Mouse (Mus musculus) hindbrain, embryonic 11.5 days (tissue): ENCODE data around the gene E330014E10Rik. TPM values are rescaled to one million over a fixed set of nuclear protein-coding genes. Genes with fewer than 3 reads are reported as not detected.
"Not testable (repeated sequence)": the region's sequence is repeated elsewhere in the genome, so short reads cannot be mapped to it uniquely, and the experiment has no call there.

ENCODE experiments used
- ATAC-seq: fragments of 200-750 bp; cut with Nextera tagmentation; 2 replicates; pipeline ENCODE4 v1.8.0; 2017; ENCODE audit warnings: mild to moderate bottlenecking, moderate TSS enrichment, moderate library complexity; ENCODE audit not compliant: low FRiP score
- DNase-seq: peaks from one replicate; pipeline ENCODE4 v3.0.0-alpha.2; 2015; ENCODE audit warnings: low spot score
- H3K27ac ChIP-seq: fragments of 300-500 bp; sonication (generic); 2 replicates; pipeline ENCODE4 v1.5.1; 2014; ENCODE audit warnings: mild to moderate bottlenecking, low read depth, low read length
- H3K27me3 ChIP-seq: fragments of 300-500 bp; sonication (generic); 2 replicates; pipeline ENCODE4 v1.6.1; 2014; ENCODE audit warnings: mild to moderate bottlenecking, low read length, moderate library complexity, mixed read lengths; ENCODE audit not compliant: control insufficient read depth, insufficient read depth
- H3K36me3 ChIP-seq: fragments of 300-500 bp; sonication (generic); 2 replicates; pipeline ENCODE4 v1.6.1; 2014; ENCODE audit warnings: mild to moderate bottlenecking, low read length, moderate library complexity, mixed read lengths; ENCODE audit not compliant: control insufficient read depth, insufficient read depth
- H3K4me1 ChIP-seq: fragments of 300-500 bp; sonication (generic); replicated peaks from 2 replicates; pipeline ENCODE4 v1.6.1; 2014; ENCODE audit warnings: low read length, mixed read lengths; ENCODE audit not compliant: control insufficient read depth, insufficient read depth
- H3K4me2 ChIP-seq: fragments of 300-500 bp; sonication (generic); replicated peaks from 2 replicates; pipeline ENCODE4 v1.6.1; 2014; ENCODE audit warnings: mild to moderate bottlenecking, low read depth, low read length
- H3K4me3 ChIP-seq: fragments of 300-500 bp; sonication (generic); 2 replicates; pipeline ENCODE4 v1.5.1; 2014; ENCODE audit warnings: low read depth, low read length
- H3K9ac ChIP-seq: fragments of 300-500 bp; sonication (generic); 2 replicates; pipeline ENCODE4 v1.6.1; 2014; ENCODE audit warnings: low read depth, low read length
- H3K9me3 ChIP-seq: fragments of 300-500 bp; sonication (generic); 2 replicates; pipeline ENCODE4 v1.6.1; 2016; ENCODE audit warnings: low read length; ENCODE audit not compliant: control insufficient read depth
- WGBS: fragments of 180-500 bp; shearing (Covaris S2); extraction: QIAGEN DNeasy Blood & Tissue Kit; methylation state at CpG from one replicate; pipeline ENCODE4 v1.1.7; 2014; 5-methylcytosine and 5-hydroxymethylcytosine counted together
- polyA plus RNA-seq: library from polyadenylated mRNA; unstranded; fragments of >200 nt; fragmentation: Nextera tagmentation; extraction: Ambion mirVana; gene quantifications from 2 replicates; pipeline ENCODE4 v1.2.1, GENCODE M21; 2014

The E330014E10Rik gene
- not detected in 2 replicates for polyA plus RNA-seq

- not testable (repeated sequence) for H3K9me3 ChIP-seq, H3K9ac ChIP-seq, ATAC-seq, H3K4me2 ChIP-seq, H3K4me1 ChIP-seq, DNase-seq, H3K27me3 ChIP-seq, H3K36me3 ChIP-seq, H3K4me3 ChIP-seq, H3K27ac ChIP-seq
- no CpG with 5 or more reads among the region's 2 CpGs for whole genome bisulfite sequencing
Measured at GRCm38 (mm10) chr5:95775690-95776089, at the start of gene E330014E10Rik. E330014E10Rik (plus strand) TSS chr5:95775990.

GRCm38 (mm10) chr5:95736073-95736472 lies 39.7 kb upstream of the E330014E10Rik start, which contains the start of gene Gm7978:
Gm7978 (minus strand) TSS chr5:95736173.
- no CpG with 5 or more reads among the region's 1 CpGs for WGBS
- not testable (repeated sequence) for H3K4me2 ChIP-seq, H3K36me3 ChIP-seq, H3K27ac ChIP-seq, DNase-seq, H3K9me3 ChIP-seq, ATAC-seq, H3K27me3 ChIP-seq, H3K4me1 ChIP-seq, H3K9ac ChIP-seq, H3K4me3 ChIP-seq

DNA sequence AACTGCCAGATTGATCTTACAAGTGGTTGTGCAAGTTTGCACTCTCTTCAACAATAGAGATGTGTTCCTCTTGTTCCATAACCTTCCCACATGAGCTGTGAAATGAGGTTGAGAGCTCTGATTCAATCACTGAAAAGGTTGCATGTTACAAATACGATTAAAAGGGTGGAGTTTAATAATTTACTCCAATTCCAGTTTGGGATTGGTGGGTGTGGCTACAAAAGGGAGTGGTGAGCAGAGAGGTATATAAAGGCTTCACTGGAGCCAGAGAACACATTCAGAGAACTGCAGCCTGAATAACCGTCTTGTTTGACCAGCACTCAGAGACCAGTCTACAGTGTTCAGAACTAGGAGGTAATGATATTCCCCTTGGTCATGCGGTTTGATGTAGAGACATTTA lies 34.1 kb upstream of the E330014E10Rik start, which contains the start of gene Gm7982:
Gene Gm7982 (plus strand): TSS at position 301 of the 400 bp plus-strand sequence.
- H3K4me1 ChIP-seq, ATAC-seq, H3K9me3 ChIP-seq, H3K27me3 ChIP-seq, H3K27ac ChIP-seq, H3K4me2 ChIP-seq, H3K9ac ChIP-seq, DNase-seq, H3K4me3 ChIP-seq, H3K36me3 ChIP-seq: not testable (repeated sequence)
- no CpG with 5 or more reads among the region's 3 CpGs for WGBS

DNA sequence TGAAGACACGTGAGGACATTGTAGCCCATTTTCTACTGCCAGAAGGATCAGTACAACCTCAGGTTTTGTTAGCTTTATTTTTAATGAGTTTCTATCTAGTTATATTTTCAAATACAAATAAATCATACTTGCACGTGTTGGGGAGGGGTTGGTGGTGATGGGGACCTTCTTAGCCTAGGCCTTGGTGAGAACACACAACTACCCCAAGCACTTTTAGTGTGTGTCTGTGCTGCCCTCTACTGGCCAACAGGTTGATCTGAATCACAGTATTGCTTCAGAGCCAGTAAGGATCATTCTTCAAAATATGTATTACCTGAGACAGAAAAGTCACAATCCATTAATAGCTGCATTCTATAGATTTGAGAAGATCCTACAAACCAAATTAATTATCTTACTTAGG lies 35.1 kb downstream of the E330014E10Rik start:
- not testable (repeated sequence) for H3K9ac ChIP-seq, DNase-seq, H3K9me3 ChIP-seq, H3K36me3 ChIP-seq, H3K4me1 ChIP-seq, ATAC-seq, H3K4me2 ChIP-seq, H3K27me3 ChIP-seq, H3K27ac ChIP-seq, H3K4me3 ChIP-seq
- 71% methylated on average over 2 of the region's 2 CpGs for WGBS

DNA sequence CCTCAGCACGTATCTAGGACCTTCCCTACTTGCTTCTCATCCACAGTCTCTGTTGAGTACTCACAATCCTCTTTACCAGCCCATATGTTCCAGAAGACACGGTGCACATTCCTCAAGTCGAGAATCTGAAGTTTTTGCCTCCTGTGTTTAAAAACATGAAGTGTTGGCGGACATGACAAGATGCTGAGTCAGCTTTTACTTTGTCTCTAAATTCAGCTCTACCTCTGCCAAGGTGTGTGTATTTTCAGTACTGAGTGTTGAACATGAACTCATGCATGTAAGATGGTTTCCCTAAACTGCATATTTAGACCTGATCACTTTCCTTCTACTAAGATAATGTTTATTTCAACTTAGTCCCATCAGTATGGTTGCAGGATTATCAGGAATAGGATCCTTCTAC lies 60.8 kb downstream of the E330014E10Rik start:
- Histone ChIP-seq H3K9me3 (no peaks in the 10 kb centered on the region), H3K27ac (no peak overlapping the region), H3K27me3 (no peaks in the 10 kb centered on the region), H3K36me3 (no peaks in the 10 kb centered on the region), H3K4me2 (no peak overlapping the region), H3K4me1 (no peaks in the 10 kb centered on the region), H3K9ac (no peak overlapping the region), H3K4me3 (no peak overlapping the region)
- WGBS: 77% methylated on average over 4 of the region's 4 CpGs
- no peak for DNase-seq
- ATAC-seq: no peak

GRCm38 (mm10) chr5:95854030-95854429 lies 78.2 kb downstream of the E330014E10Rik start:
- Histone ChIP-seq H3K9ac (no peak overlapping the region), H3K4me3 (no peak overlapping the region), H3K4me2 (no peak overlapping the region), H3K4me1 (no peaks in the 10 kb centered on the region), H3K36me3 (no peaks in the 10 kb centered on the region), H3K9me3 (no peaks in the 10 kb centered on the region), H3K27me3 (no peaks in the 10 kb centered on the region), H3K27ac (no peak overlapping the region)
- 91% methylated on average over 3 of the region's 3 CpGs for WGBS
- no peak for DNase-seq
- ATAC-seq: no peak

Other genes starting within 250 kb of the E330014E10Rik start
- gene Gm7971, start 181.1 kb upstream of the E330014E10Rik start, polyA plus RNA-seq: not detected in 2 replicates
- gene Gm7978, start 39.8 kb upstream of the E330014E10Rik start, polyA plus RNA-seq: not detected in 2 replicates
- not detected in 2 replicates for gene Gm7982, start 34.0 kb upstream of the E330014E10Rik start, polyA plus RNA-seq
- 0.20 and 0.21 TPM in 2 replicates for gene Cxcl13, start 181.0 kb downstream of the E330014E10Rik start, polyA plus RNA-seq